Mouse (Mus musculus) embryonic fibroblast, embryonic 13.5 days (primary cell): ENCODE measurements around the gene Ltbp1.

Experiments
- CTCF ChIP-seq: IDR thresholded peaks from 2 replicates; pipeline ENCODE4 v1.5.1; 2011; ENCODE audit warnings: mild to moderate bottlenecking, control low read depth, low read length, moderate library complexity, borderline replicate concordance; ENCODE audit not compliant: insufficient read depth
- POLR2A ChIP-seq: IDR thresholded peaks from 2 replicates; pipeline ENCODE4 v1.6.1; 2011; ENCODE audit warnings: low read depth, mild to moderate bottlenecking, control low read depth, low read length, moderate library complexity

DNA sequence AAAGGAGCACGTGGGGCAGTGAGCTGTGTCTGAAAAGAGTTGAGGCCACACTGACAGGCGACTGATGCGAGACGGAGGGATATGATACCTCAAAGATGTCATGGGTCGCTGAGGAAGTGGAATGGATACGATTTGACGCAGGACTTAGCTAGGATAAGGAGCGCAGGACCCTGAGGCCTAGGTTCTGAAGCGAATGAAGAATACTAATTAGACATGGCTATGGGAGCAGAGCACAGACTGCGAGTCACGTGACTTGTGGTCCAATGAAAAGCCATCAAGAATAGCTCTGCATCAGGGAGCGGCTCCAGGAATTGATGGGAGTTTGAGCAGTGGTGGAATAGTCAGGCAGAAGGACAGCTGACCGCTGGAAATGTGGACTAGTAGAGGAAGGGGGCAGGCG is 433.7 kb downstream of the Ltbp1 start:
- TF ChIP-seq POLR2A (no peak), CTCF (no peak)
